Mouse (Mus musculus): ENCODE results near the gene Saysd1. TPM values are rescaled to one million over a fixed set of nuclear protein-coding genes. Genes with fewer than 3 reads are reported as not detected.

Saysd1 gene
- polyA plus RNA-seq, 1 experiment from 2014 or later = 12.6 TPM

Other genes with a start within 250 kb of the Saysd1 start
- gene Gng2, start 160.9 kb downstream of the Saysd1 start, polyA plus RNA-seq (2015; fragmentation: Nextera tagmentation; extraction: Ambion mirVana) = 479 and 480 TPM in 2 replicates
- gene Kcnk5, start 43.3 kb upstream of the Saysd1 start, polyA plus RNA-seq (2015; fragmentation: Nextera tagmentation; extraction: Ambion mirVana) = 0.70 and 0.85 TPM in 2 replicates
- not detected in 2 replicates for gene Kcnk16, start 130.7 kb upstream of the Saysd1 start, polyA plus RNA-seq (2015; fragmentation: Nextera tagmentation; extraction: Ambion mirVana)
- gene Nudt13, start 156.2 kb upstream of the Saysd1 start, polyA plus RNA-seq (2015; fragmentation: Nextera tagmentation; extraction: Ambion mirVana) = 13.9 and 16.3 TPM in 2 replicates
- gene Ecd, start 209.6 kb upstream of the Saysd1 start, polyA plus RNA-seq (2015; fragmentation: Nextera tagmentation; extraction: Ambion mirVana) = 47.9 and 49.1 TPM in 2 replicates
- 40.6 and 45.5 TPM in 2 replicates for gene Fam149b, start 209.6 kb upstream of the Saysd1 start, polyA plus RNA-seq (2015; fragmentation: Nextera tagmentation; extraction: Ambion mirVana)